Mouse (Mus musculus): Measurements from ENCODE around the gene Cdk5.
A peak's percentile ranks its signal among the peaks of the same experiment; 100 is the strongest.

Cdk5 gene

GRCm38 (mm10) chr5:24428596-24428995 lies 5.3 kb upstream of the Cdk5 start:
- no peak for DNase-seq (ENCODE audit: low spot score in 2 of 2)

- no peak for DNase-seq (ENCODE audit: low spot score in 2 of 2)
Observed at GRCm38 (mm10) chr5:24427981-24428402, 4.7 kb upstream of the Cdk5 start.

GRCm38 (mm10) chr5:24427285-24427633 lies 3.9 kb upstream of the Cdk5 start:
- DNase-seq (ENCODE audit: low spot score in 2 of 2) = no peak

GRCm38 (mm10) chr5:24426556-24427284 lies 3.4 kb upstream of the Cdk5 start:
- no peak for DNase-seq (ENCODE audit: low spot score in 2 of 2)

DNA sequence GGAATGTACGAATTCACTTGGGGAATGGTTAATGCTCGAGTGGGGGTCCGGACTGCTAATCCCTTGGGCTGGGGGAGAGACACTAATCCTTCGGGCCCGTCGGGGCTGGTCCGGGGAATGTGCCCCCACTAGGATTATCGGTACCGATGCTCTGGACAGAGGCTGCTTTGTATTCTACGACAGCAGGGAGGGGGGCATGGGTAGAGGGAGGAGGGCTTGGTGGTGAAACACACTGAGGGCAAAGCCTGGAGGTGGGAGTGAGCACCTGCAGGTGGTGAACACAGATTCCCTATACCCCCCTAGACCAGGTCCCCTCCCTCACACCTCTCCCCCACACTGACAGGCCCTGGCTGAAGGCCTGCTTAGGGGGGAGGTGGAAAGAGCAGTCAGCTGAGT lies 2.7 kb upstream of the Cdk5 start:
- DNase-seq (ENCODE audit: low spot score in 2 of 2) = no peak

DNA sequence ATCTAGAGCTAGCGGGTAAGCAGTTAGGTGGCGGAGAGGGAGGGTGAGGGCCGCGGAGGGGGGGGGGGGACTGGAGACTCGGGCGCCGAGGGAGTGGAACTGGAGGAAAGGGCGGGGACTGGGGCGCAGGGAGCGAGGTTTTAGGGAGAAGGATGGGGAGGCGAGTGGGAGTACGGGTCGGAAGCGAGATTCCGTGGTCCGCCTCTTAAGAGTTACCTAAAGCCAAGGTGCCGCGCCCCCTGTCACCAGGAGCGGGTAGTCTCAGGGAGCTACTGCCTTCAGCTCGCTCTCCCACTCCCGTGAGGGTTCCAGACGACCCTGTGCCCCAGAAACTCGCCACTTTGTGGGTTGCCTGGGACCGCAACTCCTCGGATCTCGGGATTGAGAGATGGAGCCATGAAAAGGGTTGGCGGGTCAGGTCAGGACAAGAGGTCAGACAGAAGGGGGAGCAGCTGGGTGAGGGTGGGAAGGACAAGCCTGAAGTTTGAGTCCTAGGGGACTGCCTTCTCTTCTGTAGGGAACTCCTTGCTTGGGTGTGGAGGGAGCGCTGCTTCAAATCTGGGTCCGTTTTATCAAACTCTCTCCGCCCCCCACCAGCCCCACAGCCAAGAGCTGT lies 2.2 kb upstream of the Cdk5 start:
- DNase-seq (ENCODE audit: low spot score in 2 of 2) = no peak

DNA sequence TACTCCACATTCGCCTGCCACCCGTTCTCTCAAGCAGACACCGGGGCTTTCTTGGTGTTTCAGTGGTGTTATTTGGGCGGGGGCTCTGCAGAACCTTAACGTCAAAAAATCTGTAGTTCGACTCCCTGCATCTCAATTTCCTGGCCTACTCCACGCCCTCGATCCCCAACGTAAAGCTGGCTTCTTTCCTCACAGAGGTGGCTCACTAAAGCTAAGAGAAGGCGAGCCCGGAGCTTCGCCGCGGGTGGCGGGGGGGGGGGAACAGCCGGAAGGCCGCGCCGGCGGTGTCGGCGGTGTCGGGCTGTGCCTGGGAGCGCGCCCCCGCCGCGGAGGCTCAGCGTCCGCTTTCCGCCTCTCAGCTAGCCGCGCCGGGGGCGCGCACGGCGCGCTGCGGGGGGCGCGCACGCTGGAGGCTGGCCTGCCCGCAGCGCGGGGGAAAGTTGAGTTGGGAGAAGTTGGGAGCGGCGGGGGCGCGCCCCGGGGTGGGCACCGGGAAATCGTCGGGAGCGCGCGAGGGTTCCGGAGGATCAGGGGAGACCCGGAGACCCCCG lies 1.6 kb upstream of the Cdk5 start:
- peak; percentile 61 to 62 for DNase-seq (ENCODE audit: low spot score in 2 of 2)

- DNase-seq (ENCODE audit: low spot score in 2 of 2) = no peak
Observed at GRCm38 (mm10) chr5:24424004-24424781, 863 bp upstream of the Cdk5 start.

- DNase-seq (ENCODE audit: low spot score in 2 of 2) = no peak
Observed at GRCm38 (mm10) chr5:24420381-24420780, 2.9 kb downstream of the Cdk5 start.

DNA sequence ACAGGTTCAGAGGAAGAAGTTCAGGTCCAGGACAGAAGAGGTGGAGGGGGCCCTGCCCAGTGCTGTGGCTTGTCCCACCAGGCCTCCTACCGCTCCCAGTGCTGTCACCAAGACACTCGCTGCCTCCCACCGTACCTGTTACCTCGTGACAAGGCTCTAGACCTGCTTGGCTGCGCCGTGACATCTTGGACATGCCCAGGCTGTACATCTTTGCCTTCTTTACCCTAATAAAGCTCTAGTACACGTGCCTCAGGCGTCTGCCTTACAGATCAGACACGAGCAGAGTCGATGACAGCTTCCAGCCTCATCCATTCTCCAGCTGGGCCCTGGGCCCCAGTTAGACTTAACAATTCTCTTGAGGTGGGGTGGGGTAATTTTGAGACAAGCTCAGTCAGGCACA lies 5.7 kb downstream of the Cdk5 start:
- no peak for DNase-seq (ENCODE audit: low spot score in 2 of 2)

DNA sequence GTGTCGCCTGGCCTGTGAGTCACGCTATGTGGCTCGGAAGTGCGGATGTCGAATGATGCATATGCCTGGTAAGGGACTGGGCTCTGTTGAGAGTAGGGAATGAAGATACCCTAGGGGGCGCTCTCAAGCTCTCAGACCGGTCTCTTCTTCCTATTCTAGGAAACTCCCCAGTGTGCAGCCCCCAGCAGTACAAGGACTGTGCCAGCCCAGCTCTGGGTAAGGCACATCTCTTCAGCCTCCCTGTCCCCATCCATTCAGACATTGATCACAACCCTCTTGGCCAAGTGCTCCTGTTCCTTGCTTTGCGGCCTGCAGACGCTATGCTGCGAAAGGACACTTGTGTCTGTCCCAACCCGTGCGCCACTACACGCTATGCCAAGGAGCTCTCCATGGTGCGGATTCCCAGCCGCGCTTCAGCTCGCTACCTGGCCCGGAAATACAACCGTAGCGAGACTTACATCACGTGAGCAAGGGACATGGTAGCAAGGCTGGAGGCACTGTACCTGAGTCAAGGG lies 7.1 kb downstream of the Cdk5 start:
- DNase-seq (ENCODE audit: low spot score in 2 of 2) = peak in 1 of 2 experiments; percentile 56

DNA sequence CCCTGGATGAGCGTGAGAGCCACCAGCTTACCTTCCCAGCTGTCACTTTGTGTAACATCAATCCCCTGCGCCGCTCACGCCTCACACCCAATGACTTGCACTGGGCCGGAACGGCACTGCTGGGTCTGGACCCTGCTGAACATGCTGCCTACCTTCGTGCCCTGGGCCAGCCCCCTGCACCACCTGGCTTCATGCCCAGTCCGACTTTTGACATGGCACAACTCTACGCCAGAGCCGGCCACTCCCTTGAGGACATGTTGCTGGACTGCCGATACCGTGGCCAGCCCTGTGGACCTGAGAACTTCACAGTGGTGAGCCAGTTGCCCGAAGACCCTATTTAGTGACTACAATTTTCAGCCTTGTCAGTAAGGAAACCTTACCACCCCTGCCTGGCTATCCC lies 9.4 kb downstream of the Cdk5 start:
- DNase-seq (ENCODE audit: low spot score in 2 of 2) = no peak

DNA sequence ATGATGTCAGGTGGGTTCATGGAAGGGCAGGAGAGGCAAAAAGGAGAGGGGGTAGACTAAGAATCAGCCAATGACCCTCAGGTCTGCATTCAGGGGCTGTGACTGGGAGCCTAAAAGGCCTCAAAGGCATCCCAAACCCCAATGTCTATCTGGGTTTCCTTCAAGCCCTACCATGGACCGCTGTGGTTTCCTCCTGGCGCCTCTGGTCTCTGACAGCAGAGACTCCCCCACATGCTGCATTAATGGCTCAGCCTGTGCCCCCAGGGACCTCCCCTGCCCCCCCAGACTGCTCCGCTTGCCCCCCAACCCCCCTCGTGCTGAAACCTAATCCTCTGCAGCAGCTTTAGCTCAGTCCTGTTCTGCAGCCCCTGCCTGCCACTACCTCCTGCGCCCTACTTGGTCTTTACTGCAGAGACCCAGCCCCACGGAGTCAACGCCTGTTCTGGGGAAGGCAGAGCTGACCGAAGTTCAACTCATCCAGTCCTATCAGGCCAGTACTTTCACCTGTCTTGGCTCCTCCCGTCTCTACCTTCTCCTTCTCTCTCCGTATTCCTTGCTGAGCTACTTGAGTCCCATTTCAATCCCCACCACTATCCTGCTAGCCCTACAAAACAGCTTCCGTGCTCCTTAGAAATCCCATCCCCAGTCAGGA lies 10.2 kb downstream of the Cdk5 start, which contains the start of gene Asic3:
Gene Asic3 (plus strand): TSS at position 351 of the 652 bp plus-strand sequence.
- no peak for DNase-seq (ENCODE audit: low spot score in 2 of 2)

- DNase-seq (ENCODE audit: low spot score in 2 of 2) = no peak
Observed at GRCm38 (mm10) chr5:24412063-24412462, 11.3 kb downstream of the Cdk5 start.

GRCm38 (mm10) chr5:24409466-24409865 lies 13.9 kb downstream of the Cdk5 start:
- DNase-seq (ENCODE audit: low spot score in 2 of 2) = no peak

DNA sequence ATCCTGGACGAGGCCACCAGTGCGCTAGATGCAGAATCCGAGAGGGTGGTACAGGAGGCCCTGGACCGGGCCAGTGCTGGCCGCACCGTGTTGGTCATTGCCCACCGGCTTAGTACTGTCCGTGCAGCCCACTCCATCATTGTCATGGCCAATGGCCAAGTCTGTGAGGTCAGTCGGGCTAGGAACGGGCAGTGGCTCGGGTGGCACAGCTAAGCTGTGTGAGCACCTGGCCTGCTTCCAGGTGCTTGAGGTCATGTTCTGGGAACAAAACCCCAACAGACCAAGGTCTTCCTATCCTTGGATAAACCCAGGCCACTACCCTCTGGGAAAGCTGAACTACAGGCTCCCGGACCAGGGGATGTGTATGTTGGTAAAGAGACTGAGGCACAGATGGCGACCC lies 14.7 kb downstream of the Cdk5 start:
- DNase-seq (ENCODE audit: low spot score in 2 of 2) = no peak

DNA sequence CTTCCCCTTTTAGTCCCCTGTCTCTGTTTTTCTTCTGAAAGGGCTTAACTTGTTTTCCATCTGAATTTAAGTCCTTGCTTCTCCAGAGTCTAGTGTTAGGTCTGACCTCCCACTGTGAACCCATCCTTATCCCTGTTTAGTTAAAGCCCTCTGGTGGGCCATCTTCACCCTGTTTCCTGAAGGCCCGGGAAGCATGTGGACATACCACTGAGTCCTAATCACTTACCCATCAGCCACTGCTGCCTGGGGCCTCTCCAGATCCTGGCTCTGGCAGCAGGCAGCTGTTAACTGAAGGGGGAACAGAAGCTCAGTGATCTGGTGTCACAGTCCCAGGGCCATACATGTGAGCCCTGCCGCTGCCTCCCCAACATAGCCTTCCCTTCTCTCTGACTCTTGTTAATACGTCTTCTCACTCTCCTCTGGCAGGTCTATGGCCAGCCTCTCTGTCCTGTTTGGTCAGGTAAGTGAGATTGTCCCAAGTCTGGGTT lies 17.9 kb downstream of the Cdk5 start:
- no peak for DNase-seq (ENCODE audit: low spot score in 2 of 2)

DNA sequence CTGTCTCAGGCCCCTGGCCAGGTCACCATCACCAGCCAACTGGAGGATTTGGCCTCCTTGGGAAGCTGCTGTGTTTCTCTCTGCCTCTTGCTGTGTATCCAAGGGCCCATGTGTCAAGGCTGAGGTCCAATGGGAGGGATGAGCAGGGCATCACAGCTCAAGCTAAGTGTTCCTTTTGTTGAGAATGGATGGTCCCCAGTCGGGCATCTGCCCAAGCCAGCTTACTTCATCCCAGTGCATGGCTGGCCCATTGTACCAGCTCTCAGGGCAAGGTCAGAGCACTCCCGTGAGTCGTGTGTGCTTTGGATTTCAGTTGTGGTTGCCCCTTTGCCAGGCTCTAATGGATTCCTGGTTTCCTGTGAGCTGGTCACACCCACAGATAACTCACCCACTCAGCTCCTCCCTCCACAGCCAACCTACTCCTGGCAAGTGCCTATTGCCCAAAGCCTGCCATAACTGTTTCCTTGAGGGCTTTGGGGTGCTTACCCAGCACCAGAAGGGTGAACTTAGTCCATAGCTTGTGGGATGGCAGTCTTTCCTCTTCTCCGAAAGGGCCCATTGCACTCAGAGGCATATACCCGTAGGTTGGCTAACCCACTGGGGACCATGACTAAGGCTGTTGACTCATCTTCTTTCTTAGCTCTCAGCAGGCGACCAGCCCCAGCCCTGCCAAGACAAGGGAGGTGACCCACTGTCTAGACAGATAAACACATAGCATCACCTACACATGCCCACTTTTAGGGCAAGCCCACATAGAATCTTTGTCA lies 18.6 kb downstream of the Cdk5 start:
- DNase-seq (ENCODE audit: low spot score in 2 of 2) = no peak

GRCm38 (mm10) chr5:24401969-24402368 lies 21.4 kb downstream of the Cdk5 start:
- no peak for DNase-seq (ENCODE audit: low spot score in 2 of 2)

DNA sequence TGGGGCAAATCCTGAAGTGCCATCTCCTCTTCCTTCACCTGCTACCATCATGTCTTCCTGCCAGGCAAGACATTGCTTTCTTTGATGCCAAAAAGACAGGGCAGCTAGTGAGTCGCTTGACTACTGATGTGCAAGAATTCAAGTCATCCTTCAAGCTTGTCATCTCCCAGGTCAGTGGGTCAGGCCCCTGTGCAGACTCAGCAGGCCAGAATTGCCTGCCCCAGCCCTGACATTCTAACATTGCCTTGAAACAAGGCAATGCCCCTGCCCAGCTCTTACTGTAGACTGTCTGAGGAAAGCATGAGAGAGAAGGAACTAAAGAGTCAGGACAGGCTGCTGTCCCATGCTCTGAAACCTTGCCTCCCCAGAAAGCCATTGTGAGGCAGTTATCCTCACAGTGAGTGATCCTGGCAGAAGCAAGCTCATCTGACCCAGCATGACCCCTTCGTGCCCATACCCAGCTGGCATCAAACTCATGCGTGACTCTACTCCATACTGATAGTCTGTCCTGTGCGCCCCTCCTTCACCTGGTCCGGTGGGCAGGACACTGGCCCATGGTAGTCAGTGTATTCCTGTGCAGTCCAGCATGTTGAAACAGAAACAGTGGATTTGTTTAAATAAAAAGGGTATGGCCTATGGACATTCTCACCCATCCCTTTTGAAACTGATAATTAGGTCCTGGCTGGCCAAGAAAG lies 22.3 kb downstream of the Cdk5 start:
- DNase-seq (ENCODE audit: low spot score in 2 of 2) = no peak

Data from right cerebral cortex, postnatal 36 days (tissue).